In the genomic region with DNA sequence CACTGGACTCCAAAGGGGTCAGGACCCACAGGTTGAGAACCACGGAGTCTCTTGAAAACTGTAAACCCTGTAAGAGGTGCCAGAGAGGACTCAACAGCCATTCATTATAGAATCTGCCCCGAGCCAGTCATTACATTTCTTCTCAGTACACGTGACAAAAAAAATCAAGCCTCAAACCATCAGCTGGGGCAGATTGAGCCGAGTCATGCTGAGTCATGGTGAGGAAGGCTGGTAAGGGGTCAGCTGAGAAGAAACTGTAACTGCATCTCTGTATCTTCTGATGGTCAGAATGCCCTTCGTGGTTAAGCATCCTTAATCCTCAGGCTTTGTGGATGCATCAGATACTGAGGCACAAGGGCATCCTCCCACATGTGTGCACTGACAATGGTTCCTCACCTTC, we compare ENCODE assay signal across 28 mouse cellular contexts.
DNase-seq lines count a peak whose midpoint lies in the region; ATAC-seq and TF ChIP-seq lines count a peak whose summit lies in the region.
"Had no signal": no experiment of that assay in that cellular context is flagged by ENCODE, and none has a peak within 500 bp of the region (broad histone marks: within the 10 kb centered on the region; RNA-seq: fewer than 3 reads in every experiment).

No protein-coding gene starts in this region.

- no peak overlapping the region for H3K27ac ChIP-seq in heart, embryonic 15.5 days
- no peak overlapping the region for H3K27ac ChIP-seq in heart, embryonic 11.5 days (ENCODE audit: low read depth, low read length)
- no peak overlapping the region for H3K27ac ChIP-seq in intestine, embryonic 15.5 days
- H3K27ac ChIP-seq: embryonic facial prominence, embryonic 13.5 days; forebrain, embryonic 10.5 days; kidney, postnatal 0 days; limb, embryonic 10.5 days; limb, embryonic 15.5 days; liver, embryonic 13.5 days; midbrain, embryonic 10.5 days; neural tube, embryonic 13.5 days had no signal

- H3K4me1 ChIP-seq in heart, embryonic 15.5 days (replicated peaks), result peaks cover 54% of the 10 kb centered on the region
- peaks cover 14% of the 10 kb centered on the region; the same call in 1 of the 2 replicates for H3K4me1 ChIP-seq in heart, embryonic 11.5 days (ENCODE audit: control insufficient read depth, insufficient read depth, low read length)
- 0 out of 2 replicates have a peak, but pooled peaks cover 13% of the 10 kb centered on the region for H3K4me1 ChIP-seq in intestine, embryonic 15.5 days (replicated peaks)
- H3K4me1 ChIP-seq: forebrain, embryonic 10.5 days; liver, embryonic 13.5 days had no signal

- 79% methylated on average over 5 of the region's 5 CpGs for WGBS in heart, embryonic 15.5 days
- 70% methylated on average over 5 of the region's 5 CpGs for WGBS in heart, embryonic 11.5 days (ENCODE audit: insufficient replicate concordance)
- 78% methylated on average over 5 of the region's 5 CpGs for WGBS in intestine, embryonic 15.5 days

- H3K79me2 ChIP-seq in C2C12 (ENCODE audit: control insufficient read depth, insufficient read depth), result no peaks in the 10 kb centered on the region

- H3K4me2 ChIP-seq in heart, embryonic 15.5 days, result peak overlapping the region; percentile 29; the same call in 1 of the 2 replicates
- H3K4me2 ChIP-seq in heart, embryonic 11.5 days, result no peak overlapping the region
- no peak overlapping the region for H3K4me2 ChIP-seq in intestine, embryonic 15.5 days (replicated peaks)
- H3K4me2 ChIP-seq: embryonic facial prominence, embryonic 13.5 days; forebrain, embryonic 15.5 days; limb, embryonic 15.5 days; liver, embryonic 13.5 days; neural tube, embryonic 13.5 days had no signal

- no peaks in the 10 kb centered on the region for H3K9me3 ChIP-seq in heart, embryonic 15.5 days (replicated peaks)
- H3K9me3 ChIP-seq in heart, embryonic 11.5 days (replicated peaks; ENCODE audit: control insufficient read depth, low read length), result no peaks in the 10 kb centered on the region
- no peaks in the 10 kb centered on the region for H3K9me3 ChIP-seq in intestine, embryonic 15.5 days
- H3K9me3 ChIP-seq: embryonic facial prominence, embryonic 13.5 days; forebrain, embryonic 10.5 days; forebrain, embryonic 15.5 days; heart, embryonic 13.5 days; limb, embryonic 10.5 days; limb, embryonic 15.5 days; liver, embryonic 13.5 days; midbrain, embryonic 10.5 days; neural tube, embryonic 13.5 days had no signal

- ATAC-seq in heart, embryonic 15.5 days (replicated peaks; ENCODE audit: insufficient number of reproducible peaks, insufficient read depth, low FRiP score, low read depth), result no peak
- no peak for ATAC-seq in heart, embryonic 11.5 days (replicated peaks; ENCODE audit: insufficient number of reproducible peaks, low FRiP score, low TSS enrichment)
- no peak for ATAC-seq in intestine, embryonic 15.5 days
- ATAC-seq: forebrain, embryonic 15.5 days; hindbrain, embryonic 16.5 days had no signal

- H3ac ChIP-seq in C2C12 (ENCODE audit: control insufficient read depth, insufficient read length, low read depth), result no peak overlapping the region

- peaks cover 3% of the 10 kb centered on the region; the same call in 1 of the 2 replicates for H3K27me3 ChIP-seq in heart, embryonic 15.5 days
- H3K27me3 ChIP-seq in heart, embryonic 11.5 days (ENCODE audit: control insufficient read depth, insufficient read depth, low read length), result no peaks in the 10 kb centered on the region
- H3K27me3 ChIP-seq in C2C12 (ENCODE audit: control insufficient read depth, insufficient read depth, insufficient read length), result no peaks in the 10 kb centered on the region
- no peaks in the 10 kb centered on the region for H3K27me3 ChIP-seq in intestine, embryonic 15.5 days (replicated peaks)
- H3K27me3 ChIP-seq: embryonic facial prominence, embryonic 13.5 days; forebrain, embryonic 15.5 days; limb, embryonic 15.5 days; liver, embryonic 13.5 days had no signal

- no peak overlapping the region for H3K9ac ChIP-seq in heart, embryonic 15.5 days
- H3K9ac ChIP-seq in heart, embryonic 11.5 days (ENCODE audit: low read depth, low read length), result no peak overlapping the region
- H3K9ac ChIP-seq in intestine, embryonic 15.5 days, result no peak overlapping the region
- H3K9ac ChIP-seq: embryonic facial prominence, embryonic 13.5 days; forebrain, embryonic 15.5 days; limb, embryonic 15.5 days; liver, embryonic 13.5 days; neural tube, embryonic 13.5 days had no signal

- H3K4me3 ChIP-seq in heart, embryonic 15.5 days, result no peak overlapping the region
- no peak overlapping the region for H3K4me3 ChIP-seq in heart, embryonic 11.5 days (ENCODE audit: low read depth, low read length)
- H3K4me3 ChIP-seq in C2C12 (ENCODE audit: insufficient read depth, poor library complexity, severe bottlenecking), result no peak overlapping the region
- H3K4me3 ChIP-seq in intestine, embryonic 15.5 days (replicated peaks), result no peak overlapping the region
- H3K4me3 ChIP-seq: embryonic facial prominence, embryonic 13.5 days; forebrain, embryonic 10.5 days; forebrain, embryonic 15.5 days; heart, embryonic 13.5 days; limb, embryonic 10.5 days; limb, embryonic 15.5 days; liver, embryonic 13.5 days; midbrain, embryonic 10.5 days; neural tube, embryonic 13.5 days had no signal

- no peak for TF ChIP-seq CTCF in C2C12 (IDR thresholded peaks at IDR 0.05; ENCODE audit: control insufficient read depth, insufficient read depth, insufficient read length)

- peak; percentile 54 for DNase-seq in MN1 (ENCODE audit: low spot score)
- DNase-seq in c-Kit-positive CD71-positive TER-119-positive erythroid progenitor cells, embryonic 14.5 days (ENCODE audit: low spot score), result peak; percentile 3
- DNase-seq in embryo, embryonic 11 days, result no peak
- DNase-seq in cerebellum, adult 11 months, result no peak
- DNase-seq: adrenal gland, adult 2 months; cerebellum, adult 11-12 months; cerebellum, adult 9-11 months; gastrocnemius, postnatal 25 days; heart, adult 18-20 months; kidney, adult 2 months; liver, embryonic 13.5 days; lung, adult 2 months; right cerebral cortex, postnatal 14 days; thymus, postnatal 14 days had no signal

- H3K36me3 ChIP-seq in heart, embryonic 15.5 days, result no peaks in the 10 kb centered on the region
- H3K36me3 ChIP-seq in heart, embryonic 11.5 days (ENCODE audit: control insufficient read depth, insufficient read depth, low read length), result no peaks in the 10 kb centered on the region
- H3K36me3 ChIP-seq in C2C12 (ENCODE audit: control insufficient read depth, insufficient read depth), result no peaks in the 10 kb centered on the region
- no peaks in the 10 kb centered on the region for H3K36me3 ChIP-seq in intestine, embryonic 15.5 days
- H3K36me3 ChIP-seq: embryonic facial prominence, embryonic 13.5 days; forebrain, embryonic 10.5 days; forebrain, embryonic 15.5 days; heart, embryonic 13.5 days; limb, embryonic 10.5 days; limb, embryonic 15.5 days; liver, embryonic 13.5 days; midbrain, embryonic 10.5 days; neural tube, embryonic 13.5 days had no signal

- H3K79me3 ChIP-seq in C2C12 (ENCODE audit: low read depth), result no peaks in the 10 kb centered on the region

TF ChIP-seq in C2C12, 6 proteins besides CTCF, POLR2A, EP300 and RAD21:
- TF ChIP-seq CEBPB (IDR thresholded peaks at IDR 0.05; ENCODE audit: low read depth), result no peak
- peak; percentile 89 for TF ChIP-seq USF1 (IDR thresholded peaks at IDR 0.05; ENCODE audit: low read depth)
- peak; percentile 31 for TF ChIP-seq MAX (IDR thresholded peaks at IDR 0.05)
- TF ChIP-seq MYOG (IDR thresholded peaks at IDR 0.05; ENCODE audit: control insufficient read depth, extremely low read depth, insufficient read length), result no peak
- peak; percentile 68 for TF ChIP-seq MYOD1 (IDR thresholded peaks at IDR 0.05; ENCODE audit: control insufficient read depth, insufficient read length, low read depth)
- TF ChIP-seq FOSL1 (IDR thresholded peaks at IDR 0.05; ENCODE audit: insufficient read depth, low read length, poor library complexity, severe bottlenecking), result peak; percentile 90

Comparison
In these comparisons a context has a peak if more than half of its experiments do, and no peak if none do; other contexts are left out.
1. DNase-seq: peak in MN1 (single experiment) and c-Kit-positive CD71-positive TER-119-positive erythroid progenitor cells, embryonic 14.5 days (single experiment); none in embryo, embryonic 11 days (single experiment) and cerebellum, adult 11 months (single experiment).